Mouse (Mus musculus): ENCODE measurements around the gene Rnaseh1. TPM values are rescaled to one million over a fixed set of nuclear protein-coding genes. Genes with fewer than 3 reads are reported as not detected.

Gene Rnaseh1
- total and polyA plus RNA-seq, 2 experiments = 4.7 to 5.3 TPM

DNA sequence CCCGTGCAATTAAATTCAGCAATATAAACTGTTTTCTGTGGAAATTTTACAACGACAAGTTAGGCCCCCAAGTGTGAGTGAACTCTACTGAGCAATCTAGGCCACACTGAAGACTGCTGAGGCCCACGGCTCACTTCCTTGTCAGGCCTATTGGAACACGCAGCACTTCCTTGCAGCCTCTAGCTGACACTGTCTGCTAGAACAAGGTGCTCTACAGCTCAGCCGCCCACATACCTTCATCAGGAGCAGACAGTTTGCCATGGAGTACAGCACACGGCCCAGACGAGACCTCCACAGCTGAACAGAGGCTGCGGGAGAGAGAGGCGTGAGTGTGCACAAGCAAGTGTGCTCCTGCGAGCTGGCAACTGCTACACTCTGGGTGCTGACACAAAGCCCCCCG, 51.9 kb downstream of the Rnaseh1 start:
- no peak overlapping the region for H3K9ac ChIP-seq (ENCODE audit: low read depth, low read length)
- H3K27ac ChIP-seq (replicated peaks; ENCODE audit: insufficient read depth, low read depth, low read length) = no peak overlapping the region
- TF ChIP-seq POLR2A (IDR thresholded peaks at IDR 0.05; ENCODE audit: extremely low read depth, insufficient read depth, low read length) (no peak), CTCF (IDR thresholded peaks at IDR 0.05; ENCODE audit: low read depth, low read length) (no peak)

GRCm38 (mm10) chr12:28704381-28704780, 55.0 kb downstream of the Rnaseh1 start:
- no peaks in the 10 kb centered on the region for H3K79me2 ChIP-seq (ENCODE audit: control insufficient read depth, insufficient read depth, low read length)
- no peaks in the 10 kb centered on the region for H3K27me3 ChIP-seq (ENCODE audit: control insufficient read depth, insufficient read depth, low read length)
- peak; percentile 65 for DNase-seq (ENCODE audit: extremely low read depth, low read depth, low spot score)
- 20% methylated on average over 12 of the region's 12 CpGs for WGBS
- H3K4me1 ChIP-seq (ENCODE audit: control insufficient read depth, insufficient read depth, low read length) = peaks cover 7% of the 10 kb centered on the region
- TF ChIP-seq CTCF (IDR thresholded peaks at IDR 0.05; ENCODE audit: low read depth, low read length) (peak; percentile 33), POLR2A (IDR thresholded peaks at IDR 0.05; ENCODE audit: extremely low read depth, insufficient read depth, low read length) (no peak)
- H3K36me3 ChIP-seq (ENCODE audit: control insufficient read depth, insufficient read depth, low read length) = no peaks in the 10 kb centered on the region
- no peak overlapping the region for H3K9ac ChIP-seq (ENCODE audit: low read depth, low read length)
- H3K27ac ChIP-seq (replicated peaks; ENCODE audit: insufficient read depth, low read depth, low read length) = no peak overlapping the region
- no peak overlapping the region for H3K4me3 ChIP-seq (ENCODE audit: insufficient read depth, low read depth, low read length)

More for the DNA sequence above, 51.9 kb downstream of the Rnaseh1 start:
- no peak for DNase-seq (ENCODE audit: extremely low read depth, low read depth, low spot score)
- H3K36me3 ChIP-seq (ENCODE audit: control insufficient read depth, insufficient read depth, low read length) = no peaks in the 10 kb centered on the region
- H3K79me2 ChIP-seq (ENCODE audit: control insufficient read depth, insufficient read depth, low read length) = no peaks in the 10 kb centered on the region
- peaks cover 21% of the 10 kb centered on the region for H3K4me1 ChIP-seq (ENCODE audit: control insufficient read depth, insufficient read depth, low read length)
- H3K27me3 ChIP-seq (ENCODE audit: control insufficient read depth, insufficient read depth, low read length) = no peaks in the 10 kb centered on the region
- WGBS = 85% methylated on average over 11 of the region's 11 CpGs
- H3K4me3 ChIP-seq (ENCODE audit: insufficient read depth, low read depth, low read length) = no peak overlapping the region

DNA sequence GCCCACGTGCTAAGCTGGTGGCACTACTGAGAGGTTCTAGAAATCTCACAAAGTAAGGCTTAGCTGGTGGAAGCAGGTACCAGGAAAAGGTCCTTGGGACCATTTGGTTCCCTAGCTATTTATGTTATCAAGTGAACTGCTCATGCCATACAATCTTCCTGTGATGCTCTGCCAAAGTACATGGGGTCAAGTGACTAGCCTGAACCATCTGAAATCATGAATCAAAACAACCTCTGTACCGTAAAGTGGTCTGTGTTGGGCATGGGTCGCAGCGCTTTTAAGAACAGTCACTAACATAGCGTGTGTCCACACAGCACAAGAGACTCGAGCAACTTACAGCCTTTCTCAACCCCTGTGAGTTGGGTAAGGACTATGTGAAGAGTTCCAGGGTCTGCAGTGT, 55.8 kb downstream of the Rnaseh1 start:
- no peak overlapping the region for H3K4me3 ChIP-seq (ENCODE audit: insufficient read depth, low read depth, low read length)
- no peak overlapping the region for H3K9ac ChIP-seq (ENCODE audit: low read depth, low read length)
- 78% methylated on average over 6 of the region's 6 CpGs for WGBS
- no peaks in the 10 kb centered on the region; the same call in 1 of the 2 replicates for H3K36me3 ChIP-seq (ENCODE audit: control insufficient read depth, insufficient read depth, low read length)
- H3K4me1 ChIP-seq (ENCODE audit: control insufficient read depth, insufficient read depth, low read length) = peaks cover 5% of the 10 kb centered on the region
- TF ChIP-seq CTCF (IDR thresholded peaks at IDR 0.05; ENCODE audit: low read depth, low read length) (no peak), POLR2A (IDR thresholded peaks at IDR 0.05; ENCODE audit: extremely low read depth, insufficient read depth, low read length) (no peak)
- no peaks in the 10 kb centered on the region for H3K27me3 ChIP-seq (ENCODE audit: control insufficient read depth, insufficient read depth, low read length)
- H3K27ac ChIP-seq (replicated peaks; ENCODE audit: insufficient read depth, low read depth, low read length) = no peak overlapping the region
- DNase-seq (ENCODE audit: extremely low read depth, low read depth, low spot score) = peak; percentile 54
- no peaks in the 10 kb centered on the region for H3K79me2 ChIP-seq (ENCODE audit: control insufficient read depth, insufficient read depth, low read length)

- no peak for DNase-seq (ENCODE audit: extremely low read depth, low read depth, low spot score)
- 87% methylated on average over 4 of the region's 4 CpGs for WGBS
- H3K27me3 ChIP-seq (ENCODE audit: control insufficient read depth, insufficient read depth, low read length) = no peaks in the 10 kb centered on the region
- no peaks in the 10 kb centered on the region for H3K79me2 ChIP-seq (ENCODE audit: control insufficient read depth, insufficient read depth, low read length)
- no peak overlapping the region for H3K9ac ChIP-seq (ENCODE audit: low read depth, low read length)
- H3K4me1 ChIP-seq (ENCODE audit: control insufficient read depth, insufficient read depth, low read length) = peaks cover 5% of the 10 kb centered on the region
- TF ChIP-seq POLR2A (IDR thresholded peaks at IDR 0.05; ENCODE audit: extremely low read depth, insufficient read depth, low read length) = no peak
- TF ChIP-seq CTCF (IDR thresholded peaks at IDR 0.05; ENCODE audit: low read depth, low read length) = no peak
- H3K36me3 ChIP-seq (ENCODE audit: control insufficient read depth, insufficient read depth, low read length) = peaks cover 8% of the 10 kb centered on the region; the same call in 1 of the 2 replicates
- no peak overlapping the region for H3K27ac ChIP-seq (replicated peaks; ENCODE audit: insufficient read depth, low read depth, low read length)
- no peak overlapping the region for H3K4me3 ChIP-seq (ENCODE audit: insufficient read depth, low read depth, low read length)
Observed at GRCm38 (mm10) chr12:28708154-28708553, 58.8 kb downstream of the Rnaseh1 start.

Other genes starting within 250 kb of the Rnaseh1 start
- gene Dcdc2c, start 97.2 kb upstream of the Rnaseh1 start, total RNA-seq (2014; rRNA removed) = not detected in 2 replicates
- not detected in 2 replicates for gene Dcdc2c, start 97.2 kb upstream of the Rnaseh1 start, polyA plus RNA-seq (2012; rRNA removed)
- gene Allc, start 67.1 kb upstream of the Rnaseh1 start, total RNA-seq (2014; rRNA removed) = not detected in 2 replicates
- not detected in 2 replicates for gene Allc, start 67.1 kb upstream of the Rnaseh1 start, polyA plus RNA-seq (2012; rRNA removed)
- gene Colec11, start 26.2 kb upstream of the Rnaseh1 start, total RNA-seq (2014; rRNA removed) = 57.1 and 67.2 TPM in 2 replicates
- gene Colec11, start 26.2 kb upstream of the Rnaseh1 start, polyA plus RNA-seq (2012; rRNA removed) = 33.8 and 37.9 TPM in 2 replicates
- gene Rps7, start 13.6 kb upstream of the Rnaseh1 start, total RNA-seq (2014; rRNA removed) = 391 and 441 TPM in 2 replicates
- gene Rps7, start 13.6 kb upstream of the Rnaseh1 start, polyA plus RNA-seq (2012; rRNA removed) = 136 and 137 TPM in 2 replicates
- gene Adi1, start 25.6 kb downstream of the Rnaseh1 start, total RNA-seq (2014; rRNA removed) = 101 and 119 TPM in 2 replicates
- gene Adi1, start 25.6 kb downstream of the Rnaseh1 start, polyA plus RNA-seq (2012; rRNA removed) = 56.4 and 61.8 TPM in 2 replicates
- 17.2 and 18.1 TPM in 2 replicates for gene Trappc12, start 100.9 kb downstream of the Rnaseh1 start, total RNA-seq (2014; rRNA removed)
- gene Trappc12, start 100.9 kb downstream of the Rnaseh1 start, polyA plus RNA-seq (2012; rRNA removed) = 13.1 and 14.3 TPM in 2 replicates
- 6.7 and 9.0 TPM in 2 replicates for gene Eipr1, start 102.2 kb downstream of the Rnaseh1 start, total RNA-seq (2014; rRNA removed)
- gene Eipr1, start 102.2 kb downstream of the Rnaseh1 start, polyA plus RNA-seq (2012; rRNA removed) = 16.6 and 18.1 TPM in 2 replicates